Mouse (Mus musculus) intestine, embryonic 15.5 days (tissue): ENCODE results near the gene B4galt5. TPM values are rescaled to one million over a fixed set of nuclear protein-coding genes. Genes with fewer than 3 reads are reported as not detected.

Experiments used
- ATAC-seq: fragments of 200-750 bp; cut with Nextera tagmentation; 2 replicates; pipeline ENCODE4 v1.8.0; 2017; ENCODE audit warnings: moderate TSS enrichment, moderate library complexity
- H3K27ac ChIP-seq: fragments of 300-500 bp; sonication (generic); 2 replicates; pipeline ENCODE4 v1.5.1; 2015; ENCODE audit warnings: mild to moderate bottlenecking, inconsistent platforms
- H3K27me3 ChIP-seq: fragments of 300-500 bp; sonication (generic); replicated peaks from 2 replicates; pipeline ENCODE4 v1.6.1; 2015; ENCODE audit warnings: inconsistent platforms
- H3K36me3 ChIP-seq: fragments of 300-500 bp; sonication (generic); 2 replicates; pipeline ENCODE4 v1.6.1; 2015; ENCODE audit warnings: inconsistent platforms
- H3K4me1 ChIP-seq: fragments of 300-500 bp; sonication (generic); replicated peaks from 2 replicates; pipeline ENCODE4 v1.6.1; 2015; ENCODE audit warnings: inconsistent platforms
- H3K4me2 ChIP-seq: fragments of 300-500 bp; sonication (generic); replicated peaks from 2 replicates; pipeline ENCODE4 v1.6.1; 2015; ENCODE audit warnings: mild to moderate bottlenecking, inconsistent platforms
- H3K4me3 ChIP-seq: fragments of 300-500 bp; sonication (generic); replicated peaks from 2 replicates; pipeline ENCODE4 v1.5.1; 2015; ENCODE audit warnings: inconsistent platforms
- H3K9ac ChIP-seq: fragments of 300-500 bp; sonication (generic); 2 replicates; pipeline ENCODE4 v1.6.1; 2015; ENCODE audit warnings: inconsistent platforms
- H3K9me3 ChIP-seq: fragments of 300-500 bp; sonication (generic); 2 replicates; pipeline ENCODE4 v1.6.1; 2016; ENCODE audit warnings: inconsistent platforms
- WGBS: fragments of 180-500 bp; shearing (Covaris S2); methylation state at CpG from one replicate; pipeline ENCODE4 v1.1.7; 2015; 5-methylcytosine and 5-hydroxymethylcytosine counted together
- polyA plus RNA-seq: library from polyadenylated mRNA; unstranded; fragments of >200 nt; fragmentation: Nextera tagmentation; extraction: Ambion mirVana; gene quantifications from 2 replicates; pipeline ENCODE4 v1.2.1, GENCODE M21; 2015

B4galt5 gene
- polyA plus RNA-seq, 1 experiment from 2014 or later: 9.6 TPM

DNA sequence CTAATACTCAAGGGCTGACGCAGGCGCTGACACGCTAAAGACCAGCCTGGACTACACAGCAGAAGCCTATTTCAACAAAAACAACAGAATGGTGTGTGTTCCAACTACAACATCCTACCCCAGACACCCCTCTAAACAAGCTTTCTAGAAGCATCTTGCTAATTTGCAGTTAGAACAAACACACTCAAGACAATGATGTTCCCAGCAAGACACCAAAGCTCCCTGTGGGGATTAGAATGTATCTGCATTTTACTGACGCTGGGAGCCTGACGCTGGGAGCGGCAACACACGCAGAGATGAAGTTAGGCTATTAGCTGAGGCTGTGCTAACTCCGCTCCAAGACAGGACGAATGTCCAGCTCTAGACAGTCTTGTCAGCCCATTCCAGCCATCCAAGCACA, 22.4 kb downstream of the B4galt5 start:
- Histone ChIP-seq H3K9ac (no peak overlapping the region), H3K36me3 (no peaks in the 10 kb centered on the region), H3K4me2 (no peak overlapping the region), H3K27me3 (no peaks in the 10 kb centered on the region), H3K4me1 (peaks cover 19% of the 10 kb centered on the region), H3K9me3 (no peaks in the 10 kb centered on the region), H3K4me3 (no peak overlapping the region), H3K27ac (no peak overlapping the region)
- no peak for ATAC-seq
- WGBS: 75% methylated on average over 9 of the region's 9 CpGs

DNA sequence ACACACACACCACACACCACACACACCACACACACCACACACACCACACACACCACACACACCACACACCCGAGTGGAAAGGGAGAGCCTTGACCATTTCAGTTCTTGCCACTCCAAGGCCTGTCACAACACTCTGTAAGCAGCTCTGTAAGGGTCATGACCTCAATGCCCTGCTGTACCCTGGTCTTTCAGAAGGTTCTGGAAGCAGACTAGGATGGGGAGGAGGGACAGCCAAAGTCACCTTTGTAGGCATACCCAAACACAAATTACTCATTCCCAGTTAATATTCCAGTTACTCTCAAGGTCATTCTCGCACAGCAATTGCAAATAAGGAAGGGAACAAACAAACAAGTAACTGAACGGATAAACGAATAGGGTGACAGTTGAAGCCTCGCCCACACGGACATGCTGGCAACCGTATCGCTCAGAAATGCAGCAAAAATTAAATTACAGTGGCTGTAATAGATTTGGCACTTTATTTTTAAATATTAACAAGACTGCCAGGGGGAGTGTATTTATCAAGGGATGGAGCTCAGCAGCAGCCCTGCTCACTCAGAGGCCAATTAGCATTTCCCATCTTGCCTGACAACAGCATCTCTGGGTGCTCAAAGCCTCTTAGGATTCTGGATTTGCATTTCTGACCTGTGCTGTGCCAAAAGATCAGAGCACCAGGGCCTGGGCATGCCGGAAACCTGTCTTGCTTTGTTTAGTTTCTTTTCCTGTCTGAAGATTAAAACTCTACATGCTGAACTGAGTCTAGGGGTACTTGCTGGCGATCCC, 24.6 kb downstream of the B4galt5 start:
- no peak overlapping the region for H3K9ac ChIP-seq
- no peak overlapping the region for H3K4me3 ChIP-seq
- ATAC-seq: no peak
- no peaks in the 10 kb centered on the region for H3K36me3 ChIP-seq
- no peaks in the 10 kb centered on the region for H3K9me3 ChIP-seq
- H3K4me1 ChIP-seq: peaks cover 7% of the 10 kb centered on the region; the same call in 1 of the 2 replicates
- 70% methylated on average over 10 of the region's 10 CpGs for WGBS
- H3K4me2 ChIP-seq: no peak overlapping the region
- no peaks in the 10 kb centered on the region for H3K27me3 ChIP-seq
- no peak overlapping the region for H3K27ac ChIP-seq

- ATAC-seq: no peak
- H3K9ac ChIP-seq: no peak overlapping the region
- 62% methylated on average over 3 of the region's 3 CpGs for WGBS
- H3K4me3 ChIP-seq: no peak overlapping the region
- no peaks in the 10 kb centered on the region for H3K36me3 ChIP-seq
- no peak overlapping the region for H3K27ac ChIP-seq
- H3K9me3 ChIP-seq: no peaks in the 10 kb centered on the region
- H3K27me3 ChIP-seq: no peaks in the 10 kb centered on the region
- no peak overlapping the region for H3K4me2 ChIP-seq
- H3K4me1 ChIP-seq: peaks cover 19% of the 10 kb centered on the region
Measured at GRCm38 (mm10) chr2:167323116-167323515, 25.9 kb downstream of the B4galt5 start.

DNA sequence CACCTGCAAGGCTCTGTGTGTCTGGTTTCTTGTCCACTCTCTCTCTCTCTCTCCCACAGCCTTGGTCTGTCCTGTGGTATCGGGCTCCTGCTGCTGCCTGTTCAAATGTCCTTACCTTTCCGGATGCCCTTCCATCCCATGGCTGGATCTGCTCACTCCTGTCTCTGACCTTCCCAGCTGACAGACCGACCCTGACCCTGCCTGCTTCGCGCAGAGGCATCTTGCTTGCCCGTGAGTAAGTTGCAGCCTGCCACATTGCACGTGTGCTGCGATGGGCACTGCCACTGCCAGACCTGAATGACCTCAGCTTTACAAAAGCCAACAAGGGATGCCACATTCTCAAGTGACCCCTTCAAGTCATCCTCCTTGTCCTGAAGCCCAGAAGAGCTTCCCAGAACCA, 27.6 kb downstream of the B4galt5 start:
- Histone ChIP-seq H3K9ac (no peak overlapping the region), H3K4me3 (no peak overlapping the region), H3K27ac (no peak overlapping the region), H3K4me2 (no peak overlapping the region), H3K4me1 (peaks cover 28% of the 10 kb centered on the region), H3K9me3 (no peaks in the 10 kb centered on the region), H3K27me3 (no peaks in the 10 kb centered on the region), H3K36me3 (no peaks in the 10 kb centered on the region)
- 85% methylated on average over 8 of the region's 8 CpGs for WGBS
- no peak for ATAC-seq

- no peak overlapping the region for H3K9ac ChIP-seq
- peak; percentile 42 for ATAC-seq
- no peaks in the 10 kb centered on the region for H3K27me3 ChIP-seq
- no peak overlapping the region for H3K4me3 ChIP-seq
- H3K4me2 ChIP-seq: 0 out of 2 replicates have a peak overlapping the region, but pooled peaks have one; percentile 1
- H3K36me3 ChIP-seq: no peaks in the 10 kb centered on the region
- H3K4me1 ChIP-seq: peaks cover 37% of the 10 kb centered on the region
- H3K9me3 ChIP-seq: no peaks in the 10 kb centered on the region
- WGBS: 16% methylated on average over 5 of the region's 5 CpGs
- no peak overlapping the region; the same call in 1 of the 2 replicates for H3K27ac ChIP-seq
Measured at GRCm38 (mm10) chr2:167318981-167319380, 30.0 kb downstream of the B4galt5 start.

DNA sequence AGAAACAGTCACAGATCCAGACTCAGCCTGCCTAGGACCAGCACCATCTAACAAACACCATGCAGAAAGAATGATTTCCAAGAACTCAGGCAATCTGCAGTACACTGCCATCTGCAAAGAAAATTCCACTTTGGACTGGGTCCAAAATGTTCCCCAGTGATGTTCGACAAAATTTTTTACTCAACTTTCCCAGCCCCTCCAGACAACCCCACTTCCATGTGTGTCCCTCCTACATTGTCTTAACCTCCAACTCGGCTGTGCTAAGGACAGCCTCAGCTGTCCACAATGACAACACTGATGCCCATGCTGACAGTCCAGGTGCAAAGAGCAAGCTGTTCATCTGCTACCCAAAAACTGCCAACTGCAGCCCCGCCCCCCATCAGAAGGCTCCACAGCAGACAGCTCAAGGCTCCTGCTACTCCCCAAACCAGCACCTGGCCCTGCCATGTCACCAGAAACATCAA, 32.2 kb downstream of the B4galt5 start:
- H3K4me2 ChIP-seq: no peak overlapping the region
- no peak overlapping the region for H3K4me3 ChIP-seq
- no peaks in the 10 kb centered on the region for H3K9me3 ChIP-seq
- H3K36me3 ChIP-seq: no peaks in the 10 kb centered on the region
- no peak overlapping the region for H3K9ac ChIP-seq
- H3K4me1 ChIP-seq: peaks cover 49% of the 10 kb centered on the region
- H3K27me3 ChIP-seq: no peaks in the 10 kb centered on the region
- no peak overlapping the region for H3K27ac ChIP-seq
- no peak for ATAC-seq
- 60% methylated on average over 3 of the region's 3 CpGs for WGBS

- Histone ChIP-seq H3K27me3 (no peaks in the 10 kb centered on the region), H3K4me1 (peaks cover 52% of the 10 kb centered on the region), H3K36me3 (peaks cover 5% of the 10 kb centered on the region; the same call in 1 of the 2 replicates), H3K4me2 (no peak overlapping the region), H3K9me3 (no peaks in the 10 kb centered on the region), H3K4me3 (no peak overlapping the region), H3K9ac (no peak overlapping the region), H3K27ac (peak overlapping the region; percentile 77)
- WGBS: 73% methylated on average over 8 of the region's 8 CpGs
- no peak for ATAC-seq
Measured at GRCm38 (mm10) chr2:167314491-167314890, 34.5 kb downstream of the B4galt5 start.

DNA sequence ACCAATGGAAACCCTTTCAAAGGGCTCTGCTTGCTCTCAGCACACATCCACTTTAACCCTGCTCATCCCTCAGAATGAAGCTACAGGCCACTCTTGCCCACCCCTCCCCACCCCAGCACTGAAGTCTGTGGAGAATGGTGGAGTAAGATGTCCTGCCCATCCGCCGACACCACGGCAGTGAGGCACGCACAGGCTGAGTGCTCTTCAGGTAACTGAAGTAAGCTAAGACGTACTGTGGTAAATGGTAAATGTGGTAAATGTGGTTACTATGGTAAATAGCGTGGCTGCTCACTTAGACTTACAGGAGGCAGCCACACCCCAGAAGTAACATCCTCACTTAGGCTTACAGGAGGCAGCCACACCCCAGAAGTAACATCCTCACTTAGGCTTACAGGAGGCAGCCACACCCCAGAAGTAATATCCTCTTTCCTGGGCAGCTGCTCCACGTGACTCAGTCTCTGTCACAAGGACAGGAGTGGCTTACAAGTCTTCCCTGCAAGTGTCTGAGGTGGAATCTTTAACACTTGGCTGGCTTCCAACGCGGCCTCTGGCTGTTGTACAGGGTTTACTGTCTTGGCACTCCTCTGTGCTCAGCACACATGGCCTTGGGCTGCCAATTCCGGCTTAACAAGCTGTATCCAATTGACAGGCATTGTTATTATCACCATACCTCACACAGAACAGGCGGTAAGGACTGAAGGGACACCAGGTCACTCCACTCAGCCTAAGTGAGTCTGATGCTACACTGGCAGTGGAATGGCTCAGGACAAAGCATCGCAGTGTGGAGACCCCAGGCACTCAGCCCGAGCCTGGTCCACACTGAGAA, 35.3 kb downstream of the B4galt5 start:
- Histone ChIP-seq H3K9ac (no peak overlapping the region), H3K4me2 (no peak overlapping the region), H3K4me3 (no peak overlapping the region), H3K27ac (peak overlapping the region; percentile 77), H3K36me3 (peaks cover 8% of the 10 kb centered on the region; the same call in 1 of the 2 replicates), H3K4me1 (peaks cover 46% of the 10 kb centered on the region), H3K27me3 (no peaks in the 10 kb centered on the region), H3K9me3 (no peaks in the 10 kb centered on the region)
- 43% methylated on average over 13 of the region's 13 CpGs for WGBS
- ATAC-seq: peak; percentile 92

- WGBS: 100% methylated on average over 1 of the region's 1 CpGs
- Histone ChIP-seq H3K4me3 (no peak overlapping the region), H3K27me3 (no peaks in the 10 kb centered on the region), H3K9ac (no peak overlapping the region), H3K4me2 (no peak overlapping the region), H3K4me1 (peaks cover 37% of the 10 kb centered on the region), H3K36me3 (peaks cover 8% of the 10 kb centered on the region; the same call in 1 of the 2 replicates), H3K27ac (no peak overlapping the region), H3K9me3 (no peaks in the 10 kb centered on the region)
- ATAC-seq: no peak
Measured at GRCm38 (mm10) chr2:167310121-167310520, 38.9 kb downstream of the B4galt5 start.

- WGBS: 90% methylated on average over 12 of the region's 12 CpGs
Measured at GRCm38 (mm10) chr2:167309286-167309685, 39.7 kb downstream of the B4galt5 start.

GRCm38 (mm10) chr2:167307716-167308115, 41.3 kb downstream of the B4galt5 start:
- no peaks in the 10 kb centered on the region for H3K9me3 ChIP-seq
- H3K4me1 ChIP-seq: peaks cover 14% of the 10 kb centered on the region
- H3K27me3 ChIP-seq: no peaks in the 10 kb centered on the region
- no peak overlapping the region for H3K9ac ChIP-seq
- H3K4me3 ChIP-seq: no peak overlapping the region
- H3K36me3 ChIP-seq: peaks cover 13% of the 10 kb centered on the region; the same call in 1 of the 2 replicates
- 39% methylated on average over 12 of the region's 12 CpGs for WGBS
- peak overlapping the region; percentile 29 for H3K27ac ChIP-seq
- no peak for ATAC-seq
- H3K4me2 ChIP-seq: peak overlapping the region; percentile 32

More at GRCm38 (mm10) chr2:167309286-167309685, 39.7 kb downstream of the B4galt5 start:
- ATAC-seq: no peak
- Histone ChIP-seq H3K4me1 (peaks cover 29% of the 10 kb centered on the region), H3K9ac (no peak overlapping the region), H3K36me3 (peaks cover 8% of the 10 kb centered on the region; the same call in 1 of the 2 replicates), H3K27me3 (no peaks in the 10 kb centered on the region), H3K27ac (no peak overlapping the region), H3K4me3 (no peak overlapping the region), H3K4me2 (no peak overlapping the region), H3K9me3 (no peaks in the 10 kb centered on the region)
